Mouse (Mus musculus) lung, adult 2 months (tissue): ENCODE data around the gene Fam168a.

Source experiments
- CTCF ChIP-seq: fragments of 200-500 bp; IDR thresholded peaks from 2 replicates; pipeline ENCODE4 v1.5.1; 2011; ENCODE audit warnings: mild to moderate bottlenecking, low read length, control low read depth; ENCODE audit not compliant: insufficient read depth
- POLR2A ChIP-seq: fragments of 200-500 bp; IDR thresholded peaks from 2 replicates; pipeline ENCODE4 v1.6.1; 2011; ENCODE audit warnings: low read depth, mild to moderate bottlenecking, control low read depth, low read length, borderline replicate concordance; ENCODE audit errors: extremely low read depth

GRCm38 (mm10) chr7:100768009-100768408 lies 61.6 kb downstream of the Fam168a start:
- no peak for TF ChIP-seq CTCF
- no peak for TF ChIP-seq POLR2A
